Mouse (Mus musculus) neural tube, embryonic 14.5 days (tissue): ENCODE data around the gene Vps53. TPM values are rescaled to one million over a fixed set of nuclear protein-coding genes. Genes with fewer than 3 reads are reported as not detected.
"Not testable (repeated sequence)": the region's sequence is repeated elsewhere in the genome, so short reads cannot be mapped to it uniquely, and the experiment has no call there.

ENCODE experiments used
- ATAC-seq: fragments of 200-750 bp; cut with Nextera tagmentation; 2 replicates; pipeline ENCODE4 v1.8.0; 2017; ENCODE audit warnings: low read depth, mild to moderate bottlenecking, moderate TSS enrichment, moderate library complexity
- H3K27ac ChIP-seq: fragments of 300-500 bp; sonication (generic); 2 replicates; pipeline ENCODE4 v1.5.1; 2014; ENCODE audit warnings: low read depth, mild to moderate bottlenecking, control low read depth, low read length, moderate library complexity, mixed read lengths
- H3K27me3 ChIP-seq: fragments of 300-500 bp; sonication (generic); 2 replicates; pipeline ENCODE4 v1.6.1; 2014; ENCODE audit warnings: low read length; ENCODE audit not compliant: control insufficient read depth, insufficient read depth
- H3K36me3 ChIP-seq: fragments of 300-500 bp; sonication (generic); 2 replicates; pipeline ENCODE4 v1.6.1; 2014; ENCODE audit warnings: low read length, mixed read lengths; ENCODE audit not compliant: control insufficient read depth, insufficient read depth
- H3K4me1 ChIP-seq: fragments of 300-500 bp; sonication (generic); 2 replicates; pipeline ENCODE4 v1.6.1; 2014; ENCODE audit warnings: low read length; ENCODE audit not compliant: control insufficient read depth, insufficient read depth
- H3K4me2 ChIP-seq: fragments of 300-500 bp; sonication (generic); 2 replicates; pipeline ENCODE4 v1.6.1; 2014; ENCODE audit warnings: mild to moderate bottlenecking, low read depth, low read length, control low read depth
- H3K4me3 ChIP-seq: fragments of 300-500 bp; sonication (generic); 2 replicates; pipeline ENCODE4 v1.5.1; 2014; ENCODE audit warnings: low read depth, low read length, control low read depth, mixed read lengths
- H3K9ac ChIP-seq: fragments of 300-500 bp; sonication (generic); replicated peaks from 2 replicates; pipeline ENCODE4 v1.6.1; 2014; ENCODE audit warnings: low read depth, mild to moderate bottlenecking, control low read depth, low read length, mixed read lengths
- H3K9me3 ChIP-seq: fragments of 300-500 bp; sonication (generic); 2 replicates; pipeline ENCODE4 v1.6.1; 2016; ENCODE audit warnings: low read length; ENCODE audit not compliant: control insufficient read depth
- WGBS: fragments of 180-500 bp; shearing (Covaris S2); extraction: QIAGEN DNeasy Blood & Tissue Kit; methylation state at CpG from one replicate; pipeline ENCODE4 v1.1.7; 2014; 5-methylcytosine and 5-hydroxymethylcytosine counted together
- polyA plus RNA-seq: library from polyadenylated mRNA; unstranded; fragments of >200 nt; fragmentation: Nextera tagmentation; extraction: Ambion mirVana; gene quantifications from 2 replicates; pipeline ENCODE4 v1.2.1, GENCODE M21; 2014

The Vps53 gene
- polyA plus RNA-seq, 1 experiment from 2014 or later: 71.0 TPM

GRCm38 (mm10) chr11:76009101-76009500, 170.3 kb downstream of the Vps53 start:
- Histone ChIP-seq H3K36me3 (no peaks in the 10 kb centered on the region), H3K9me3 (no peaks in the 10 kb centered on the region), H3K4me3 (no peak overlapping the region), H3K27ac (no peak overlapping the region), H3K9ac (no peak overlapping the region), H3K27me3 (no peaks in the 10 kb centered on the region), H3K4me1 (no peaks in the 10 kb centered on the region), H3K4me2 (no peak overlapping the region)
- no peak for ATAC-seq
- WGBS: 86% methylated on average over 6 of the region's 6 CpGs

GRCm38 (mm10) chr11:76008162-76008561, 171.3 kb downstream of the Vps53 start:
- Histone ChIP-seq H3K9me3 (no peaks in the 10 kb centered on the region), H3K27ac (no peak overlapping the region), H3K27me3 (no peaks in the 10 kb centered on the region), H3K4me1 (no peaks in the 10 kb centered on the region), H3K4me2 (no peak overlapping the region), H3K36me3 (no peaks in the 10 kb centered on the region), H3K9ac (no peak overlapping the region), H3K4me3 (no peak overlapping the region)
- 85% methylated on average over 2 of the region's 2 CpGs for WGBS
- no peak for ATAC-seq

- H3K27ac ChIP-seq, H3K27me3 ChIP-seq, H3K4me2 ChIP-seq, H3K4me1 ChIP-seq, H3K4me3 ChIP-seq, H3K36me3 ChIP-seq, H3K9ac ChIP-seq, ATAC-seq, H3K9me3 ChIP-seq: not testable (repeated sequence)
- WGBS: 89% methylated on average over 7 of the region's 7 CpGs
These were observed 175.2 kb downstream of the Vps53 start for GRCm38 (mm10) chr11:76004276-76004675.

- WGBS: 63% methylated on average over 3 of the region's 3 CpGs
- no peak for ATAC-seq
- no peak overlapping the region for H3K27ac ChIP-seq
These were observed 178.1 kb downstream of the Vps53 start for GRCm38 (mm10) chr11:76001237-76001878.

GRCm38 (mm10) chr11:76000701-76001100, 178.7 kb downstream of the Vps53 start:
- WGBS: 89% methylated on average over 5 of the region's 5 CpGs
- Histone ChIP-seq H3K4me3 (no peak overlapping the region), H3K4me1 (no peaks in the 10 kb centered on the region), H3K27me3 (no peaks in the 10 kb centered on the region; the same call in 1 of the 2 replicates), H3K4me2 (no peak overlapping the region), H3K9ac (no peak overlapping the region), H3K9me3 (no peaks in the 10 kb centered on the region), H3K36me3 (no peaks in the 10 kb centered on the region), H3K27ac (no peak overlapping the region)
- ATAC-seq: no peak

More at GRCm38 (mm10) chr11:76001237-76001878, 178.1 kb downstream of the Vps53 start:
- H3K9me3 ChIP-seq: no peaks in the 10 kb centered on the region
- H3K27me3 ChIP-seq: no peaks in the 10 kb centered on the region; the same call in 1 of the 2 replicates
- H3K4me2 ChIP-seq: no peak overlapping the region
- H3K36me3 ChIP-seq: no peaks in the 10 kb centered on the region
- no peak overlapping the region for H3K9ac ChIP-seq
- H3K4me1 ChIP-seq: no peaks in the 10 kb centered on the region
- no peak overlapping the region for H3K4me3 ChIP-seq

GRCm38 (mm10) chr11:75999440-76000155, 179.8 kb downstream of the Vps53 start, which contains the start of gene 1700016K19Rik:
Gene 1700016K19Rik, plus strand, starts transcription at chr11:75999912.
- Histone ChIP-seq H3K9ac (peak within 1 kb of the TSS; percentile 48), H3K36me3 (no peaks in the 10 kb centered on the region), H3K4me3 (peak within 1 kb of the TSS; percentile 48), H3K27ac (no peak within 1 kb of the TSS), H3K4me1 (no peaks in the 10 kb centered on the region), H3K9me3 (no peaks in the 10 kb centered on the region), H3K4me2 (peak within 1 kb of the TSS; percentile 76), H3K27me3 (no peaks in the 10 kb centered on the region; the same call in 1 of the 2 replicates)
- peak; percentile 87 for ATAC-seq
- 12% methylated on average over 36 of the region's 36 CpGs for WGBS

Other genes with a start within 250 kb of the Vps53 start
- 1.3 and 2.1 TPM in 2 replicates for gene Rph3al, start 241.2 kb downstream of the Vps53 start, polyA plus RNA-seq
- 1.2 and 1.7 TPM in 2 replicates for gene 1700016K19Rik, start 179.7 kb downstream of the Vps53 start, polyA plus RNA-seq
- 8.1 and 13.7 TPM in 2 replicates for gene Rflnb, start 151.9 kb downstream of the Vps53 start, polyA plus RNA-seq
- gene Fam57a, start within 50 bp of the Vps53 start, polyA plus RNA-seq: 28.8 and 30.2 TPM in 2 replicates
- not detected in 2 replicates for gene Dbil5, start 38.0 kb upstream of the Vps53 start, polyA plus RNA-seq
- gene Gemin4, start 38.0 kb upstream of the Vps53 start, polyA plus RNA-seq: 13.8 and 16.6 TPM in 2 replicates
- gene Mrm3, start 64.1 kb upstream of the Vps53 start, polyA plus RNA-seq: 23.8 and 25.4 TPM in 2 replicates
- 119 and 126 TPM in 2 replicates for gene Glod4, start 64.1 kb upstream of the Vps53 start, polyA plus RNA-seq
- gene Nxn, start 219.5 kb upstream of the Vps53 start, polyA plus RNA-seq: 23.5 and 34.7 TPM in 2 replicates
- 114 and 116 TPM in 2 replicates for gene Timm22, start 227.3 kb upstream of the Vps53 start, polyA plus RNA-seq